ENCODE assay signal across 9 mouse cellular contexts in genomic region chr8:108695242-108695880, GRCm38 (mm10).
DNase-seq lines count a peak whose midpoint lies in the region; ATAC-seq lines count a peak whose summit lies in the region.
"Had no signal": no experiment of that assay in that cellular context is flagged by ENCODE, and none has a peak within 500 bp of the region (broad histone marks: within the 10 kb centered on the region; RNA-seq: fewer than 3 reads in every experiment).

No protein-coding gene starts in this region.

- peak overlapping the region; percentile 52; the same call in 1 of the 2 replicates for H3K9ac ChIP-seq in heart, embryonic 12.5 days
- peak overlapping the region; percentile 46 for H3K9ac ChIP-seq in embryonic facial prominence, embryonic 11.5 days (replicated peaks; ENCODE audit: low read length)
- peak overlapping the region; percentile 51 for H3K9ac ChIP-seq in hindbrain, embryonic 14.5 days
- H3K9ac ChIP-seq in midbrain, embryonic 13.5 days (replicated peaks), result peak overlapping the region; percentile 68

- no peak overlapping the region for H3K27ac ChIP-seq in heart, embryonic 12.5 days (ENCODE audit: poor library complexity, severe bottlenecking)
- H3K27ac ChIP-seq in embryonic facial prominence, embryonic 11.5 days (replicated peaks; ENCODE audit: low read depth, low read length), result no peak overlapping the region
- peak overlapping the region; percentile 86 for H3K27ac ChIP-seq in hindbrain, embryonic 14.5 days
- H3K27ac ChIP-seq in midbrain, embryonic 13.5 days, result peak overlapping the region; percentile 87

- H3K4me2 ChIP-seq in heart, embryonic 12.5 days, result peak overlapping the region; percentile 68
- H3K4me2 ChIP-seq in embryonic facial prominence, embryonic 11.5 days (ENCODE audit: low read depth, low read length), result peak overlapping the region; percentile 44
- H3K4me2 ChIP-seq in hindbrain, embryonic 14.5 days (replicated peaks), result peak overlapping the region; percentile 52
- H3K4me2 ChIP-seq in midbrain, embryonic 13.5 days (replicated peaks), result peak overlapping the region; percentile 55

- no peaks in the 10 kb centered on the region for H3K9me3 ChIP-seq in heart, embryonic 12.5 days (replicated peaks)
- H3K9me3 ChIP-seq in embryonic facial prominence, embryonic 11.5 days (replicated peaks; ENCODE audit: control insufficient read depth, low read length), result no peaks in the 10 kb centered on the region
- no peaks in the 10 kb centered on the region for H3K9me3 ChIP-seq in hindbrain, embryonic 14.5 days (ENCODE audit: control insufficient read depth, low read length)
- H3K9me3 ChIP-seq in midbrain, embryonic 13.5 days, result no peaks in the 10 kb centered on the region
- H3K9me3 ChIP-seq: megakaryocyte, embryonic 14.5 days had no signal

- DNase-seq in heart, adult 18-20 months, result no peak
- DNase-seq in embryonic facial prominence, embryonic 11.5 days (ENCODE audit: low spot score), result no peak
- no peak for DNase-seq in hindbrain, embryonic 14.5 days (ENCODE audit: low spot score)
- DNase-seq in ovary, adult 18-20 months (ENCODE audit: low spot score), result no peak
- DNase-seq in cerebellum, adult 9-10 months, result no peak
- no peak for DNase-seq in kidney, adult 11 months

- 9% methylated on average over 32 of the region's 32 CpGs for WGBS in heart, embryonic 12.5 days
- WGBS in embryonic facial prominence, embryonic 11.5 days, result 2% methylated on average over 30 of the region's 32 CpGs
- WGBS in hindbrain, embryonic 14.5 days, result 5% methylated on average over 31 of the region's 32 CpGs
- 3% methylated on average over 30 of the region's 32 CpGs for WGBS in midbrain, embryonic 13.5 days

- H3K4me3 ChIP-seq in heart, embryonic 12.5 days, result peak overlapping the region; percentile 44
- peak overlapping the region; percentile 20 for H3K4me3 ChIP-seq in embryonic facial prominence, embryonic 11.5 days (ENCODE audit: low read depth, low read length)
- peak overlapping the region; percentile 14 for H3K4me3 ChIP-seq in hindbrain, embryonic 14.5 days (replicated peaks; ENCODE audit: low read length)
- H3K4me3 ChIP-seq in midbrain, embryonic 13.5 days (replicated peaks), result peak overlapping the region; percentile 34
- H3K4me3 ChIP-seq: megakaryocyte, embryonic 14.5 days had no signal

- H3K27me3 ChIP-seq in heart, embryonic 12.5 days (replicated peaks), result peaks cover 51% of the 10 kb centered on the region
- H3K27me3 ChIP-seq in embryonic facial prominence, embryonic 11.5 days (ENCODE audit: control insufficient read depth, insufficient read depth, low read length), result peaks cover 11% of the 10 kb centered on the region
- H3K27me3 ChIP-seq in hindbrain, embryonic 14.5 days (ENCODE audit: control insufficient read depth, insufficient read depth, low read length), result peaks cover 55% of the 10 kb centered on the region
- H3K27me3 ChIP-seq in midbrain, embryonic 13.5 days, result peaks cover 67% of the 10 kb centered on the region

- peaks cover 61% of the 10 kb centered on the region for H3K4me1 ChIP-seq in heart, embryonic 12.5 days (replicated peaks)
- H3K4me1 ChIP-seq in embryonic facial prominence, embryonic 11.5 days (ENCODE audit: control insufficient read depth, insufficient read depth, low read length), result peaks cover 12% of the 10 kb centered on the region
- H3K4me1 ChIP-seq in hindbrain, embryonic 14.5 days (replicated peaks; ENCODE audit: control insufficient read depth, insufficient read depth, low read length), result peaks cover 55% of the 10 kb centered on the region
- peaks cover 86% of the 10 kb centered on the region for H3K4me1 ChIP-seq in midbrain, embryonic 13.5 days (replicated peaks)

- ATAC-seq in heart, embryonic 12.5 days (ENCODE audit: insufficient number of reproducible peaks, low FRiP score), result no peak
- ATAC-seq in embryonic facial prominence, embryonic 11.5 days (replicated peaks; ENCODE audit: insufficient number of reproducible peaks, low FRiP score, low TSS enrichment, low read depth), result no peak
- ATAC-seq in hindbrain, embryonic 14.5 days (ENCODE audit: low FRiP score), result no peak
- no peak for ATAC-seq in midbrain, embryonic 13.5 days

- H3K36me3 ChIP-seq in heart, embryonic 12.5 days, result no peaks in the 10 kb centered on the region
- H3K36me3 ChIP-seq in embryonic facial prominence, embryonic 11.5 days (replicated peaks; ENCODE audit: control insufficient read depth, insufficient read depth, low read depth, low read length), result no peaks in the 10 kb centered on the region
- H3K36me3 ChIP-seq in hindbrain, embryonic 14.5 days (replicated peaks; ENCODE audit: control insufficient read depth, insufficient read depth), result no peaks in the 10 kb centered on the region
- H3K36me3 ChIP-seq in midbrain, embryonic 13.5 days, result no peaks in the 10 kb centered on the region

Comparison
In these comparisons a context has a peak if more than half of its experiments do, and no peak if none do; other contexts are left out.
1. H3K27ac ChIP-seq: peak in hindbrain, embryonic 14.5 days (single experiment) and midbrain, embryonic 13.5 days (single experiment); none in heart, embryonic 12.5 days (single experiment) and embryonic facial prominence, embryonic 11.5 days (single experiment).
2. Peak in every context shown above with its lines, with median percentiles within 50 percentile points of each other: H3K4me2 ChIP-seq, H3K4me3 ChIP-seq and H3K9ac ChIP-seq.